Mouse (Mus musculus): ENCODE results near the gene Atl2. TPM values are rescaled to one million over a fixed set of nuclear protein-coding genes. Genes with fewer than 3 reads are reported as not detected.

Gene Atl2
- polyA plus RNA-seq, 1 experiment from 2014 or later, result 28.2 TPM

DNA sequence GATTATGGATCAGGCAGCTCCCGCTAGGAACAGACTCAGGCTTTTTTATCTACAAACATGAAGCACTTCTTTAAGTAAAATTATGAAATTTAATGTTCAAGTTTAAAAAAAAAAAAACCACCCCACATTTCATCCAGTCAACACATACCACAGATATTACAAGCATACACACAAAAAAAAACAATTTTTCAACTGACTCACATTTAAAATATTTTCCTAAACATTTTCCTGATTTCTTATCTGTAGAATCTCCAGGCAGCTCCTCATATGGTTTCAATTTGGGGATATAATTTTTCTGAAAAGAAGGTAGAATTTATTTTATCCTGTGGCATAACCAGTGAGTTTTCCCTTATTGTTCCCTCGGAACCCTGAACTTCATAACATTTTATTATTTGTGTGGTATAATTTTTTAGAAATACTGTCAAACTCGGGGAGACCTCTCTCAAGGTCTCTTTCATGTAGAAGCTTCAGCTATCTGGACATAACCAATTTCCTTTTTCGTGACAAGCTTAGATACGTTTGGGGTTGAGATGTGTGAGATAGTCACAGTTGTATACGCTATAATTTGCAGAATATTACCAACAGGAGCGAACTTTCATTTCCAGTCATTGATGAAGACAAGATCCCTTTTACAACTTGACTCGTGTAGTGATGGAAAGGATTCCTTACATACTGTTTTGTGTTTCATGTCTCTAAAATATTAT lies 11.0 kb upstream of the Atl2 start:
- no peaks in the 10 kb centered on the region for H3K9me3 ChIP-seq (replicated peaks; ENCODE audit: control insufficient read depth, low read length)
- WGBS, result 92% methylated on average over 8 of the region's 8 CpGs
- H3K4me3 ChIP-seq (ENCODE audit: low read depth, low read length), result no peak overlapping the region
- DNase-seq (ENCODE audit: low spot score) (no peak), ATAC-seq (no peak)
- H3K9ac ChIP-seq (ENCODE audit: low read length), result no peak overlapping the region
- H3K4me1 ChIP-seq (ENCODE audit: control insufficient read depth, insufficient read depth, low read length), result no peaks in the 10 kb centered on the region
- no peak overlapping the region for H3K4me2 ChIP-seq (ENCODE audit: low read length)
- H3K36me3 ChIP-seq (ENCODE audit: control insufficient read depth, insufficient read depth, low read length), result no peaks in the 10 kb centered on the region
- no peaks in the 10 kb centered on the region for H3K27me3 ChIP-seq (replicated peaks; ENCODE audit: control insufficient read depth, insufficient read depth, low read length)
- no peak overlapping the region for H3K27ac ChIP-seq (ENCODE audit: low read depth, low read length)

DNA sequence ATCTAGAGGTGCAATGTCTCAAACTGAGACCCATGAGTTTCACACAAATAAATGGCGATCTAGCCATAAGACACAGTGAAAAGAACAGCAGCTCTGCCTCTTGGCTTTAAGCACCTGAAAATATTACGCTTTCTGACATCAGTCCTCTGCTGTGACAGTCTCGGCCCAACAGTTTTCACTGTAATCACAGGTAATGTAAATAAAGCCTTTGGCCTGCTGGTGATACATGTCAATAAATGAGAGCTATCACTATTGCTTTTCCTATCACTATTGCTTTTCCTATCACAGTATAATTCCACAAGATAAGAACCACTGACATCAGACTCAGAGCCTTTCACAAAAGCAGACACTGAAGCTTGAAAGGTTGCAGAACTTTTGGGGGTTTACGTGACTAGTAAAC lies 8.7 kb upstream of the Atl2 start:
- ATAC-seq, result no peak
- Histone ChIP-seq H3K4me2 (ENCODE audit: low read length) (no peak overlapping the region), H3K36me3 (ENCODE audit: control insufficient read depth, insufficient read depth, low read length) (no peaks in the 10 kb centered on the region), H3K4me1 (ENCODE audit: control insufficient read depth, insufficient read depth, low read length) (no peaks in the 10 kb centered on the region), H3K9me3 (replicated peaks; ENCODE audit: control insufficient read depth, low read length) (no peaks in the 10 kb centered on the region), H3K27me3 (replicated peaks; ENCODE audit: control insufficient read depth, insufficient read depth, low read length) (no peaks in the 10 kb centered on the region), H3K4me3 (ENCODE audit: low read depth, low read length) (no peak overlapping the region), H3K27ac (ENCODE audit: low read depth, low read length) (no peak overlapping the region), H3K9ac (ENCODE audit: low read length) (no peak overlapping the region)
- WGBS, result 92% methylated on average over 4 of the region's 4 CpGs
- no peak for DNase-seq (ENCODE audit: low spot score)

DNA sequence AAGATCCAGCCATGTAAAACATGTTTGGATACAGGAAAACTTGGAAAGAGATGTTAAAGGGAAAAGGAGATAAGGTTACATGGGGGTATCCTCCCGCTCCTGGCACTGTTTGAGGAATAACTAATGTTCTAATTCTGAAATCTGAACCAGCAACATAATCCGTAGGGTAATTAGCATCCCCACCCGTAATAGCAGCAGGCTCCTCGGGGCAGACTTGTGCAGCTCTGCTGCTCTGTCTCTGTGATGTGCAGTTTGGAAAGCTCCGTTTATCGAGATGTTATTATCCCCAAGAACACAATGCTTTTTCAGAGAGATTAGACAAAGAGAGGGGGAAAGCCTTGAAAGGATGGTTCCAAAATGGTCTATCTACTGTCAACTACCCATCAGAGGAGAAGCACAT lies 5.3 kb upstream of the Atl2 start:
- ATAC-seq (no peak), DNase-seq (ENCODE audit: low spot score) (peak; percentile 7)
- no peak overlapping the region for H3K27ac ChIP-seq (ENCODE audit: low read depth, low read length)

DNA sequence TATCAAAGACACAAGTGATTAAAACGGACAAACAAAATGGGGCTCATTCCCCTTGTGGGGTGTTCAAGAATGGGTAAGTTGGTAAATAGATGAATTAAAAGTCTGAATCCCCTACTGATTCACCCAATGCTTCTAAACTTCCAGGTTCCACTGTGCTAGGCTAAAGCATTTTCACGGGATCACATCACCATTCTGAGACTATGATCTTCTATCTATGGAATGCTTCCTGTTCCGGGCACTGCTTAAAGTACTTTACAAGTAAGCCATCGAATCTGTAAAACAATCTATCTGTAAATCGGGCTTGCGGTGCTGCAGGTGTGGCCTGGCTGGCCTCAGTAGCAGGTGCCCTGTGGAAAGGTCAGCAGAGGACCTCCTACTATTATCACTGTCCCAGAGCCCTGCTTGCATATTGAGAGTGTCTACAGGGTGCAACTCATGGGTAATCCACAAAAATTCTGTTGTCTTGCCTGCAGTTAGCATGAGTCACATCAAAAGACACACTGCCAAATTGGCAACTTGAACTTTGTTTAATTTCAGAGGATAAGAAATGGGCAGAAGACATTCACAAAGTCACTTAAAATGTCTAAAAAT lies 2.3 kb upstream of the Atl2 start:
- no peak overlapping the region for H3K4me3 ChIP-seq (ENCODE audit: low read depth, low read length)
- no peak overlapping the region for H3K9ac ChIP-seq (ENCODE audit: low read length)
- H3K27me3 ChIP-seq (replicated peaks; ENCODE audit: control insufficient read depth, insufficient read depth, low read length), result 0 out of 2 replicates have a peak, but pooled peaks cover 7% of the 10 kb centered on the region
- ATAC-seq (no peak), DNase-seq (ENCODE audit: low spot score) (no peak)
- no peak overlapping the region for H3K4me2 ChIP-seq (ENCODE audit: low read length)
- H3K36me3 ChIP-seq (ENCODE audit: control insufficient read depth, insufficient read depth, low read length), result no peaks in the 10 kb centered on the region
- peaks cover 13% of the 10 kb centered on the region for H3K4me1 ChIP-seq (ENCODE audit: control insufficient read depth, insufficient read depth, low read length)
- no peaks in the 10 kb centered on the region for H3K9me3 ChIP-seq (replicated peaks; ENCODE audit: control insufficient read depth, low read length)
- WGBS, result 89% methylated on average over 6 of the region's 6 CpGs
- H3K27ac ChIP-seq (ENCODE audit: low read depth, low read length), result no peak overlapping the region

More for the DNA sequence above, 5.3 kb upstream of the Atl2 start:
- Histone ChIP-seq H3K4me2 (ENCODE audit: low read length) (no peak overlapping the region), H3K9me3 (replicated peaks; ENCODE audit: control insufficient read depth, low read length) (no peaks in the 10 kb centered on the region), H3K36me3 (ENCODE audit: control insufficient read depth, insufficient read depth, low read length) (no peaks in the 10 kb centered on the region), H3K4me1 (ENCODE audit: control insufficient read depth, insufficient read depth, low read length) (0 out of 2 replicates have a peak, but pooled peaks cover 3% of the 10 kb centered on the region), H3K9ac (ENCODE audit: low read length) (no peak overlapping the region), H3K27me3 (replicated peaks; ENCODE audit: control insufficient read depth, insufficient read depth, low read length) (0 out of 2 replicates have a peak, but pooled peaks cover 7% of the 10 kb centered on the region), H3K4me3 (ENCODE audit: low read depth, low read length) (no peak overlapping the region)
- 46% methylated on average over 6 of the region's 6 CpGs for WGBS

DNA sequence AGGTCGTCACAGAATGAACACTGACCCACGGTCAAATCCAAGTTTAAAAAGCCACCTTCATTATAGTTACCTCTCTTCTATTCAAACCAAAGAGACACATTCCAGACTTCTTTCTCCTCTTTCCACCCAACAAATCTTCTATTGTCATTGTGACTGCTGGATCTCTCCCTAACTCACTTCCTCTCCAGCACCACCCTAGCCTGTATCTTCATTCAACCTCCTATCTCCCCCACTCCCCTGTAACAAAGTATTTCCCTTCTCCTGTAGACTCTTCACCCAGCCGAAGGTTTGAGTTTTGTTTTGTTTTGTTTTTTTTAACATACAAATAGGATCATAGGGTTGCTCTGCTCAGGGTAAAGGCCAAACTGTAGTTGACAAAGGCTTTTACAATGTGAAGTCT lies 1.7 kb upstream of the Atl2 start:
- no peaks in the 10 kb centered on the region for H3K36me3 ChIP-seq (ENCODE audit: control insufficient read depth, insufficient read depth, low read length)
- 84% methylated on average over 3 of the region's 3 CpGs for WGBS
- no peak for ATAC-seq
- no peak overlapping the region for H3K27ac ChIP-seq (ENCODE audit: low read depth, low read length)
- H3K4me3 ChIP-seq (ENCODE audit: low read depth, low read length), result no peak overlapping the region
- no peak for DNase-seq (ENCODE audit: low spot score)
- peaks cover 15% of the 10 kb centered on the region for H3K4me1 ChIP-seq (ENCODE audit: control insufficient read depth, insufficient read depth, low read length)
- H3K4me2 ChIP-seq (ENCODE audit: low read length), result no peak overlapping the region
- no peak overlapping the region for H3K9ac ChIP-seq (ENCODE audit: low read length)
- H3K9me3 ChIP-seq (replicated peaks; ENCODE audit: control insufficient read depth, low read length), result no peaks in the 10 kb centered on the region
- H3K27me3 ChIP-seq (replicated peaks; ENCODE audit: control insufficient read depth, insufficient read depth, low read length), result 0 out of 2 replicates have a peak, but pooled peaks cover 7% of the 10 kb centered on the region

DNA sequence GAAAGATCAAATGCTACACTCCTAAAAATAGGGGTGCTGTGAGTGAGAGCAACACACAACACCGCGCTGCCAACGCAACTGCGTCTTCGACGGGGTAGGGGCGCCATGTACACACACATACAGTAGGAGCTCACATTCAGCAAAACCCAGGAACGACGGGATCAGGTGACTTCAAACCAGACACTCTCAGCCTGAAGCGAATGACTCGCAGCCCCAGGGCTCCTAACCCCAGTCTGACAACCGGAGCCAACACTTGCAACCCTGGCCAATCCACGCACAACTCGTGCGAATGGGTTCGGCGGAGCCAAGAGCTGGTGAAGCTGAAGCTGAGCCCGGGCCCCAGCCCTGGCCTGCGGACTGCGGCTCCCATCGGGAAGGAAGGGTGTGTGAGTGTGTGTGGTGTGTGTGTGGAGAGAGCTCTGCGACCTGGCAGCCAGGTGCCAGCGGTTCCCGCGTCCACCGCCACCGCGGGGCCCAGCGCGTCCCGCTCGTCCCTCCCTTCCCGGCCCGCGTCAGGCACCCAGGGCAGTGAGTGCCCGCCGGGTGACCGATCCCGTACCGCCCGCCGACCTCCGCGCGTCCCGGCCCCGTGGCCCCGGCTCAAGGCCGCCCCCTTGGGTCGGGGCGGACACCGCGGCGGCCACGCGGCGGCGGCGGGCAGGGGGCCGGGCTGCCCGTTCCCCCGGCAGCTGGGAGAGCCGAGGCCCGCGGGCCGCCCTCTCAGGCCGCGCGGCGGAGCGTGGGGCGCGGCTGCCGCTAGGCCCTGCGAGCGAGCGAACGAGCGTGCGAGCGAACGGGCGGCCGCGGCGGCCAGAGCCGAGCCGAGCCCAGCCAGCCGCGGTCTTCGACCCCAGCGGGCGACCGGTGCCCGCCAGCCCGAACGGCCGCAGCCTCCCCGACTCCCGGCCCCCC lies 696 bp downstream of the Atl2 start:
- under 1% methylated on average over 64 of the region's 100 CpGs for WGBS
- Histone ChIP-seq H3K27me3 (replicated peaks; ENCODE audit: control insufficient read depth, insufficient read depth, low read length) (0 out of 2 replicates have a peak, but pooled peaks cover 7% of the 10 kb centered on the region), H3K4me3 (ENCODE audit: low read depth, low read length) (peak overlapping the region; percentile 97), H3K36me3 (ENCODE audit: control insufficient read depth, insufficient read depth, low read length) (no peaks in the 10 kb centered on the region), H3K4me2 (ENCODE audit: low read length) (peak overlapping the region; percentile 81), H3K9me3 (replicated peaks; ENCODE audit: control insufficient read depth, low read length) (no peaks in the 10 kb centered on the region), H3K9ac (ENCODE audit: low read length) (peak overlapping the region; percentile 90), H3K4me1 (ENCODE audit: control insufficient read depth, insufficient read depth, low read length) (peaks cover 15% of the 10 kb centered on the region), H3K27ac (ENCODE audit: low read depth, low read length) (peak overlapping the region; percentile 94)
- peak; percentile 77 for DNase-seq (ENCODE audit: low spot score)
- ATAC-seq, result peak; percentile 74

DNA sequence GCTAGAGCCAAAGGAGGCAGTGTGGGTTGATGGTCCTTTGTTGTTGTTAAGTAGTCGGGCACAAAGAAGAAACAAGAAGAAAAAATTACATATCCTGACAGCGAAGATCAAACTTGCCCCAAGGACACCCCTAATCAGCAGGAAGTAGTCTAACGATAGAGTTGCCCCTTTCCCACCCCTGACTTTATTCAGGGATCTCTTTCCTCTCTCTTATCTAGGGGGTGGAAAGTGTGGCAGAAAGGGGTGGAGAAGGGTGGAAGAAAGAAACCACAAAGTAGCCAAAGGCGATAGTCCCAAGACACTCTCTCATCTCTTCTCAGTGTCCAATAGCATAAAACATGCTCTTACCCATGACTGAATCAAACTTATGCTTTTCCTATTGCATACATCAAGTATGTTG lies 1.9 kb downstream of the Atl2 start:
- H3K27me3 ChIP-seq (replicated peaks; ENCODE audit: control insufficient read depth, insufficient read depth, low read length), result 0 out of 2 replicates have a peak, but pooled peaks cover 7% of the 10 kb centered on the region
- WGBS, result 69% methylated on average over 4 of the region's 4 CpGs
- H3K27ac ChIP-seq (ENCODE audit: low read depth, low read length), result no peak overlapping the region

DNA sequence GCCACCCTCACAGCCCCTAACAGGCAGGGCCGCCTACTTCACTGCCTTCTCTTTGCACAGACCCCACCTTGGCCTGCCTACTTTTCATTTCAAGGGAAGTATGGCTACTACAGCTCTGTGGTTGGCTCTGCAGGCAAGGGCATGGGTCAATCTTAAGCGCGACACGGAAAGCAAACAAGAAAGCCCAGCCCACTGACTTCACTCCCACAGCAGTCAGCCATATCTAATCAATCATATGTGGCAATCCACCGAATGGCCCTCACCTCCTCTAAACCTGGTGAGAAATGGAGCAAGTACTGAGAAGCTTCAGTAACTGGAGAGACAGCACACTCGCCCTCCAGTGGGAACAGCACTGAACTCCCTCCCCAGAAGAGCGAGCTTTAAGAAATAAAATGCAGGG lies 4.0 kb downstream of the Atl2 start:
- 73% methylated on average over 7 of the region's 7 CpGs for WGBS
- Histone ChIP-seq H3K27me3 (replicated peaks; ENCODE audit: control insufficient read depth, insufficient read depth, low read length) (no peaks in the 10 kb centered on the region), H3K9ac (ENCODE audit: low read length) (no peak overlapping the region), H3K36me3 (ENCODE audit: control insufficient read depth, insufficient read depth, low read length) (no peaks in the 10 kb centered on the region), H3K9me3 (replicated peaks; ENCODE audit: control insufficient read depth, low read length) (no peaks in the 10 kb centered on the region), H3K4me3 (ENCODE audit: low read depth, low read length) (no peak overlapping the region), H3K4me2 (ENCODE audit: low read length) (no peak overlapping the region), H3K4me1 (ENCODE audit: control insufficient read depth, insufficient read depth, low read length) (peaks cover 15% of the 10 kb centered on the region), H3K27ac (ENCODE audit: low read depth, low read length) (no peak overlapping the region)
- DNase-seq (ENCODE audit: low spot score), result no peak
- ATAC-seq, result no peak

More for the DNA sequence above, 1.9 kb downstream of the Atl2 start:
- ATAC-seq, result no peak
- no peaks in the 10 kb centered on the region for H3K36me3 ChIP-seq (ENCODE audit: control insufficient read depth, insufficient read depth, low read length)
- H3K4me3 ChIP-seq (ENCODE audit: low read depth, low read length), result peak overlapping the region; percentile 97
- H3K4me1 ChIP-seq (ENCODE audit: control insufficient read depth, insufficient read depth, low read length), result peaks cover 15% of the 10 kb centered on the region
- H3K9ac ChIP-seq (ENCODE audit: low read length), result peak overlapping the region; percentile 47; the same call in 1 of the 2 replicates
- H3K9me3 ChIP-seq (replicated peaks; ENCODE audit: control insufficient read depth, low read length), result no peaks in the 10 kb centered on the region
- peak overlapping the region; percentile 81 for H3K4me2 ChIP-seq (ENCODE audit: low read length)
- no peak for DNase-seq (ENCODE audit: low spot score)
